Mouse (Mus musculus) inflammation-experienced regulatory T-cells, adult 6 months (primary cell): ENCODE results near the gene Prcd. TPM values are rescaled to one million over a fixed set of nuclear protein-coding genes. Genes with fewer than 3 reads are reported as not detected.

Source experiments
- ATAC-seq: one replicate; pipeline ENCODE4 v1.8.0; 2017
- polyA plus RNA-seq, 3 experiments: library from polyadenylated mRNA; unstranded; fragments of 100-300 nt; shearing (Covaris generic); gene quantifications; one replicate each; pipeline ENCODE4 v1.2.1; 2017

Prcd gene
- polyA plus RNA-seq, 3 experiments from 2014 or later: not detected

GRCm38 (mm10) chr11:116694250-116695193 lies 41.2 kb downstream of the Prcd start:
- no peak for ATAC-seq

DNA sequence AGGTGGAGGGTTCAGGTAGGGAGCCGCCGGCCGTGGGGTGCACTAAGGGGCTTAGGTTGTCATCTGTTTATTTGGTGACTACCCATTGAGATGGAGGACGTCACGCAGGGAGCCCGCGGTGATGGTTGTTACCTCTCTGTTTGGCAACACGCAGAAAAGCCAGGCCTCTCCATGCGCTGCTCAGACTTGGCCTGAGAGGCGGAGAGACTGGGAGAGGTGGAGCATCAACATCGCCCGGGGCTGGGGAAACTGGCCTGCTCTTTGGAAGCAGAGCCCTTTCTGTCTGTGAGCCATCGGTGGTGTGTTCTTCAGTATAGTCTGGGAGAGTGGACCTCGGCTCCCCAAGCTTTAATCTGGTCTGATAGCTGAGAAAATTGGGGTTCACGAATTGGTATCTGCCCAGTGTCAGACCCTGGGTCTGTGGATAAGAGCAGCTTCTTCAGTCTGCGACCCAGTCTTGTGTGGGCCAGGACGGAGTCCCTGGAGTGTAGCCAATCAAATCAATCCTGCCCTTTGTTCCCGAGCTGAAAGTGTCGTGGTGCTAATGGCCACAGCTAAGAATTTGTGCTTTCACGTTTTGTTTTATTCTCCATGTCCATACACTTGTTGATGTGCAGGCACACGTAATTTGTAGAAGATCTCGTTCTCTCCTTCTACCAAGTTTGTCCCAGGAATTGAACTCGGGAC lies 42.0 kb downstream of the Prcd start:
- no peak for ATAC-seq

GRCm38 (mm10) chr11:116696426-116696825 lies 43.1 kb downstream of the Prcd start:
- ATAC-seq: no peak

DNA sequence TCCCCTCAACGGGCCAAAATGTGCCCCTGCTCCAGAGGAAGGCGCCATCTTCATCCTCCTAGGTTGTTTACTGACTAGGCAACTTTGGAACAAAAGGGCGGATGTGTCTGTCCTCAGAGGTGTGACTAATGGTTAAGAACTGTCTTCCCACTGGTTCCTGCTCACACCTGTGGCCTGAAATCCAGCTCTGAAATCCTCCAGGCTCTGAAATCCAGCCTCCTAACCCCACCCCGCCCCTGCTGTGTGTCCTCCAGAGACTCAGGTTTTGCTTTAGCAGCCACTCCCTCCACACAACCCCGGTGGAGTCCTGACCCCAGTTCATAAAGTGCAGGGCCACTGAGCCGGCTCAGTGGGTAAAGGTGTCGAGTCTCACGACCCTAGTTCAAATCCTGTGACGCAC lies 44.2 kb downstream of the Prcd start:
- no peak for ATAC-seq

- no peak for ATAC-seq
Observed at GRCm38 (mm10) chr11:116701377-116701841, 48.1 kb downstream of the Prcd start.

- no peak for ATAC-seq
Observed at GRCm38 (mm10) chr11:116704336-116705035, 51.2 kb downstream of the Prcd start.

DNA sequence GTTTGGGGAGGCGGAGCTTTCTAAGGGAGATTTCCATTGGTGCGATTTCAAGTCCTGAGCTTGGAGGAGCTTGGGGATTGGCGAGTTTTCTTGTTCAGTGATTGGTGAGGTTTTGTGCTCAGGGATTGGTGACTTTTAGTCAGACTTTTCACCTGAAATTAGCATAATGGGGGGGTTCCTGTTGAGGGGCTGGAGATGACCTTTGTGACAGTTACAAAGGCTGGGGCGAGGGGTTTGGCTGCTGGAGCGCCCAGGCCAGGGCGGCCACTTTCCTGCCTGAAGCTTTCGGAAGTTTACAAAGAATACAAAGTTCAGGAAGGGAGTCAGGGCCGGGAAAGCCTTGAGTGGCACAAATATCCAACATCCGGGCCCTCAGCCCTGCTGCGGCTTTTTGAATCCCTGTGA lies 51.9 kb downstream of the Prcd start:
- no peak for ATAC-seq

DNA sequence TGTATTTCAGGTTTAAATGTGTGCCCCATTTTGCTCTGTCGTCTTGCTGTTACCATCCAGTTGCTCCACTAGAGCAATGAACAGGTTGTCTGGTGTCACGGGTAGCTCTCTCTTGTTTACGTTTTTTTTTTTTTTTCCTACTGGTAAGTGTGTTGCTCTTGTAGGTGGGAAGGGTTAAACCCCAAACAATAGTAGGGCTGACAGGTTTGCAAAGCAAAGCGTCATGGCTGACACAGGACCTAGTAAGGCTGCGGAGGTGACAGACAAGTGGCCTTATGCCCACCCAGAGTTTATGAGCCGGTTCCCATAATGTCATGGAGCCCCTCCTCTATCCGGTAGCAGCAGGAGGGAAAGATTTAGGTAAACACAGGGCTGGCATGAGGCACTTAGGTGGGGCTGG lies 53.0 kb downstream of the Prcd start:
- no peak for ATAC-seq

GRCm38 (mm10) chr11:116710171-116710570 lies 56.8 kb downstream of the Prcd start:
- no peak for ATAC-seq

GRCm38 (mm10) chr11:116710793-116711192 lies 57.5 kb downstream of the Prcd start:
- no peak for ATAC-seq

- ATAC-seq: no peak
Observed at GRCm38 (mm10) chr11:116714052-116714451, 60.7 kb downstream of the Prcd start.

Other genes starting within 250 kb of the Prcd start
- 10 to 100 TPM in 1 of 3 experiments, 1 to 10 TPM in 2; 3.0 to 15.1 (median 8.5) TPM for gene Rnf157, start 240.5 kb upstream of the Prcd start, polyA plus RNA-seq
- 10 to 100 TPM; 10.4 to 14.6 (median 10.6) TPM for gene Ubald2, start 219.4 kb upstream of the Prcd start, polyA plus RNA-seq
- gene Qrich2, start 187.3 kb upstream of the Prcd start, polyA plus RNA-seq: not detected
- 10 to 100 TPM; 23.4 to 58.2 (median 50.6) TPM for gene Prpsap1, start 159.3 kb upstream of the Prcd start, polyA plus RNA-seq
- not detected for gene Sphk1, start 122.6 kb upstream of the Prcd start, polyA plus RNA-seq
- gene Ube2o, start 72.1 kb upstream of the Prcd start, polyA plus RNA-seq: 1 to 10 TPM; 1.5 to 2.2 (median 2.0) TPM
- not detected for gene Aanat, start 67.1 kb upstream of the Prcd start, polyA plus RNA-seq
- 1 to 10 TPM; 3.4 to 9.3 (median 3.9) TPM for gene Rhbdf2, start 26.5 kb upstream of the Prcd start, polyA plus RNA-seq
- gene Cygb, start 779 bp downstream of the Prcd start, polyA plus RNA-seq: under 1 TPM in 2 of 3 experiments, not detected in 1; 0.24 to 0.32 TPM
- 10 to 100 TPM in 2 of 3 experiments, 1 to 10 TPM in 1; 9.0 to 17.1 (median 13.5) TPM for gene St6galnac1, start 122.0 kb downstream of the Prcd start, polyA plus RNA-seq
- not detected for gene Mxra7, start 174.5 kb downstream of the Prcd start, polyA plus RNA-seq
- gene Mettl23, start 189.7 kb downstream of the Prcd start, polyA plus RNA-seq: 100 to 1,000 TPM; 121 to 151 (median 145) TPM
- 10 to 100 TPM; 49.7 to 58.8 (median 53.6) TPM for gene Jmjd6, start 189.9 kb downstream of the Prcd start, polyA plus RNA-seq
- gene Mfsd11, start 198.9 kb downstream of the Prcd start, polyA plus RNA-seq: 10 to 100 TPM; 18.7 to 31.0 (median 29.0) TPM
- gene Srsf2, start 199.6 kb downstream of the Prcd start, polyA plus RNA-seq: 100 to 1,000 TPM; 189 to 367 (median 325) TPM